Mouse (Mus musculus): ENCODE data around the gene Ntrk1. TPM values are rescaled to one million over a fixed set of nuclear protein-coding genes. Genes with fewer than 3 reads are reported as not detected.

The Ntrk1 gene
- total RNA-seq (2023): not detected

DNA sequence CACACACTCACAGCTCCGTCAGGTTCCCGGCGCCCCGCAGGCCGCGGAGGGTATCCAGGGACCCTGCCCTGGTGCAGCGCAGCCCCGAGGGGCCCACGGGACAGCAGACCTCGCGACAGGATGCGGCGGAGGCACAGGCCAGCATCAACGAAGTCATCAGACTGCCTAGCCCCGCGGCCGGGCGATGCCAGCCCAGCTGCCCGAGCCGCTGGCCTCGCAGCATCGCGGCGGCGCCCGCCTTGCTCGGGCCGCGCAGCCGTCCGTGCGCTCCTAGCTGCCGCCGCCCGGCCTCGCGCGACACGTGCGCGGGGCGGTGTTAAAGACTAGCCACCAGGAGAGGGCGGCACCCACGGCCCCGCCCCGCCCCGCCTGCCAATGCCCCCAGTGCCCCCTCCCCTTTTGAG lies at the start of gene Ntrk1:
Gene Ntrk1 (minus strand): TSS at position 241 of the 404 bp plus-strand sequence.

GRCm38 (mm10) chr3:87824206-87824605 lies 29.2 kb upstream of the Ntrk1 start, which contains the start of gene Pear1:
Gene Pear1 (minus strand): TSS chr3:87824306.

GRCm38 (mm10) chr3:87796736-87797334 lies 1.9 kb upstream of the Ntrk1 start, which contains the start of gene Insrr:
Gene Insrr (plus strand): TSS chr3:87796951.

DNA sequence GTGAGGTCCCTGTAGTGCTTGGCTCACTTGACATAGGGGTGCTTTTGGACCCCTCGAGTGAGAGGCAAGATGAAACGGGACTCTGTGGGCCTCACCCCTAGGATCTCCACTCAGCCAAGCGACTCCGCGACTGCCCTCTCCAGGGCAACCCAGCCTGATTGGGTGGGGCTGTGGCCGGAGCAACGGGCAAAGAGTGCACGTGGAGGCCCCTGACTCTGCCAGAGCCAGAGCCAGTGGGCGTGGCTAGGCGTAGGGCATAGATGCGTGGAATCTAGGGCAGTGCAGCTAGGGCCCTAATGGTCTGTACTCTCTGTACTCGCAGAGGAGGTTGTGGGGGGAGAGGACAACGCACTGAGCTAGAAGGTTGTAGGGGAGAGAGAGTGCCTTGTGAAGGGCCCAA lies 46.5 kb downstream of the Ntrk1 start, which contains the start of gene Lrrc71:
Gene Lrrc71 (minus strand): TSS at position 195 of the 400 bp plus-strand sequence.

Other genes starting within 250 kb of the Ntrk1 start
- gene Arhgef11, start 177.6 kb downstream of the Ntrk1 start, total RNA-seq (2023): 10 to 100 TPM; 25.2 to 25.9 TPM
- under 1 TPM; 0.29 to 0.69 TPM for gene Lrrc71, start 46.5 kb downstream of the Ntrk1 start, total RNA-seq (2023)
- not detected for gene Insrr, start 1.8 kb upstream of the Ntrk1 start, total RNA-seq (2023)
- 1 to 10 TPM in 1 of 2 experiments, under 1 TPM in 1; 0.95 to 1.1 TPM for gene Pear1, start 29.1 kb upstream of the Ntrk1 start, total RNA-seq (2023)
- gene Sh2d2a, start 51.6 kb upstream of the Ntrk1 start, total RNA-seq (2023): 1 to 10 TPM; 1.2 TPM
- gene Prcc, start 90.4 kb upstream of the Ntrk1 start, total RNA-seq (2023): 10 to 100 TPM; 26.6 to 27.9 TPM
- 100 to 1,000 TPM; 113 to 114 TPM for gene Hdgf, start 111.2 kb upstream of the Ntrk1 start, total RNA-seq (2023)
- 10 to 100 TPM; 70.6 to 84.0 TPM for gene Mrpl24, start 124.3 kb upstream of the Ntrk1 start, total RNA-seq (2023)
- gene Isg20l2, start 135.2 kb upstream of the Ntrk1 start, total RNA-seq (2023): 10 to 100 TPM; 21.3 to 25.8 TPM
- 10 to 100 TPM; 12.3 to 14.4 TPM for gene Rrnad1, start 135.6 kb upstream of the Ntrk1 start, total RNA-seq (2023)
- under 1 TPM in 1 of 2 experiments, not detected in 1; 0.73 TPM for gene Crabp2, start 153.5 kb upstream of the Ntrk1 start, total RNA-seq (2023)
- not detected for gene Nes, start 175.9 kb upstream of the Ntrk1 start, total RNA-seq (2023)
- gene Bcan, start 205.1 kb upstream of the Ntrk1 start, total RNA-seq (2023): not detected
- gene Hapln2, start 232.4 kb upstream of the Ntrk1 start, total RNA-seq (2023): not detected
- 1 to 10 TPM; 4.8 to 4.9 TPM for gene Gpatch4, start 247.9 kb upstream of the Ntrk1 start, total RNA-seq (2023)